Mouse (Mus musculus) left cerebral cortex, adult 2 months (tissue): ENCODE measurements around the gene 1700037C18Rik. TPM values are rescaled to one million over a fixed set of nuclear protein-coding genes. Genes with fewer than 3 reads are reported as not detected.
A peak's percentile ranks its signal among the peaks of the same experiment; 100 is the strongest.
"Not testable (repeated sequence)": the region's sequence is repeated elsewhere in the genome, so short reads cannot be mapped to it uniquely, and the experiment has no call there.

Experiments
- DNase-seq, 2 experiments: peaks; one replicate each; pipeline ENCODE4 v3.0.0; 2021 to 2022; ENCODE audit warnings: low spot score in 2 of 2, mixed read lengths in 1 of 2; ENCODE audit errors: extremely low spot score in 1 of 2
- H3K27ac ChIP-seq: fragments of 200-600 bp; 2 replicates; pipeline ENCODE4 v1.8.1; 2022
- H3K4me3 ChIP-seq: fragments of 200-600 bp; 2 replicates; pipeline ENCODE4 v1.8.1; 2022
- CTCF ChIP-seq: fragments of 200-600 bp; IDR thresholded peaks from 2 replicates; pipeline ENCODE4 v1.8.1; 2022; ENCODE audit warnings: antibody characterized with exemption, mild to moderate bottlenecking, moderate library complexity
- intact Hi-C: fragments of 180-260 bp; cut with DNase I; formaldehyde crosslinking; loops from one replicate; pipeline ENCODE4 v1.15.1; 2025
- microRNA-seq, 2 experiments: library from miRNA; unstranded; fragments of <30 nt; microRNA quantifications; one replicate each; pipeline ENCODE4 v1.2.0; 2021
- total RNA-seq, 2 experiments: library from RNA; stranded (reverse); gene quantifications; 2 replicates each; pipeline ENCODE4 v1.2.3; 2021

Gene 1700037C18Rik
- total RNA-seq, 2 experiments from 2014 or later = 5.4 to 8.2 TPM

DNA sequence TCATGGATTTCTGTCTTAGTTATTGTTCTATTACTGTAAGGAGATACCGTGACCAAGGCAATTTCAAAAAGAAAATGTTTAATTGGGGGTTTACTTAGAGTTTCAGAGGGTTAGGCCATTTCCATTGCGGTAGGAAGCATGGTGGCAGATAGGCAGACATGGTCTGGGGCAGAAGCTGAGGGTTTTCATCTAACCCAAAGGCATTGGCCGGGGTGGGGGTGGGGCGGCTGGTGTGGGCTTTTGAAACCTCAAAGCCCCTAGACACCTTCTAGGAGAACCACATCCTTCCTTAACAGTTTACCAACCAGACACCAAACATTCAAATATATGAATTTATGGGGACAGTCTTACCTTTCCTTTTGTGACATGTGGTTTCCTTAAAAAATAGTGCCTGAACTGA, 49.2 kb downstream of the 1700037C18Rik start:
- Histone ChIP-seq H3K27ac (no peak overlapping the region), H3K4me3 (no peak overlapping the region)
- no peak for DNase-seq
- intact Hi-C loops = no loop called here
- TF ChIP-seq CTCF = no peak

DNA sequence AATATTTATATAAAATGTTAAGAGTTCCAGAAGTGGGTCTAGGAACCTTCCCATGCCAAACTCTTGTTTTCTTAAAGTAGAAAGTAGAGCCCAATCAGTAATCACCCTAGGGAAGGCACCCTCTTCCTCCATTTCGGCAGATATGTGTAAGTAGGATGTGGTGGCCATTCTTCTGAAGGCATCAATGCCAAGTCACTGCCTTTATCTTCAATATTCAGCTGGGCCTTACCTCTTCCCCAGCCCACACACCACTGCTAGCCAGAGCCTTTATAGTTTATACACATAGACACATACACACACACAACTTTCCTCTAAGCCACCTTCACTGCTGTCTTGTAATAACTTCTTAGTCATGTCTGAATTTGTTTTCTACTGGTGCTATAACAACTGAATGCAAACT, 52.7 kb downstream of the 1700037C18Rik start:
- no peak for TF ChIP-seq CTCF
- Histone ChIP-seq H3K27ac (no peak overlapping the region), H3K4me3 (no peak overlapping the region)
- DNase-seq = no peak
- intact Hi-C loops = no loop called here

GRCm38 (mm10) chr16:3854437-3855182, 53.9 kb downstream of the 1700037C18Rik start:
- TF ChIP-seq CTCF = no peak
- Histone ChIP-seq H3K27ac (no peak overlapping the region), H3K4me3 (no peak overlapping the region)
- DNase-seq = no peak
- intact Hi-C loops = no loop called here

DNA sequence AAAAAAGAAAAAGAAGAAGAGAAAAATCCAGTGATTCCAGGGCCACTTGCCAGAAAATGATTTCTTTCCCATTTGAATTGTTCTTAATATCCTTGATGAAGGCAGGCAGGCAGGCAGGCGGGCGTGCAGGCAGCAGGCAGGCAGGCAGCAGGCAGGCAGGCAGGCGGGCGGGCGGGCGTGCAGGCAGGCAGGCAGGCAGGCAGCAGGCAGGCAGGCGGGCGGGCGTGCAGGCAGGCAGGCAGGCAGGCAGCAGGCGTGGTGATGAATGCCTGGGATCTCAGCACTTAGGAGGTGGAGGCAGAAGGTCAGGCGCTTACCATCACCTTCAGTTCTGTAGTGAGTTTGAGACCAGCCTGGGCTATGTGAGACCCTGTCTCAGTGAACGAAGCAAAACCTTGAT, 55.9 kb downstream of the 1700037C18Rik start:
- intact Hi-C loops = no loop called here
- DNase-seq = no peak
- Histone ChIP-seq H3K27ac (no peak overlapping the region), H3K4me3 (no peak overlapping the region)
- TF ChIP-seq CTCF = no peak

DNA sequence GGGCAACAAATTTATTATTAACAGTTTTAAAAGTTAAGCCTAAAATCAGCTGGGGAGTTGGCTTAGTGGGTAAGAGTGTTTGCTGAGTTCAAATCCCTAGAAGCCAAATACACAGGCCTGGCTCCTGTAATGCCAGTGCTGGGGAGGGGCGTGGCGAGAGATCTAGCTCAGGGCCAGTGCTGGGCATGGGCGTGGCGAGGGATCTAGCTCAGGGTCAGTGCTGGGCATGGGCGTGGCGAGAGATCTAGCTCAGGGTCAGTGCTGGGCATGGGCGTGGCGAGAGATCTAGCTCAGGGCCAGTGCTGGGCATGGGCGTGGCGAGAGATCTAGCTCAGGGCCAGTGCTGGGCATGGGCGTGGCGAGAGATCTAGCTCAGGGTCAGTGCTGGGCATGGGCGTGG, 57.2 kb downstream of the 1700037C18Rik start:
- H3K4me3 ChIP-seq, intact Hi-C loops, DNase-seq, H3K27ac ChIP-seq: not testable (repeated sequence)

DNA sequence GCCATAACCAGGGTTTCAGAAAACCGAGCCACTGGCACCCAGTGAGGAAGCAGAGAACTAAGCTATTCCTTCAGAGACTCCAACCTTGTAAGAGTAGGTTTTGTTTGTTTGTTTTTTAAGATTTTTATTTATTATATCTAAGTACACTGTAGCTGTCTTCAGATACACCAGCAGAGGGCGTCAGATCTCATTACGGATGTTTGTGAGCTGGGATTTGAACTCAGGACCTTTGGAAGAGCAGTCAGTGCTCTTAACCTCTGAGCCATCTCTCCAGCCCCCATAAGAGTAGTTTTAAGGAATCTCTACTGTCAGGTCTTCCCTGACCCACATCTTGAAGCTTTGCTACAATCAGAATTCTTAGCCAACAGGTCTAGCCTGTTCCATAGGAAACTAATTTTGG, 60.1 kb downstream of the 1700037C18Rik start:
- peak; percentile 28 for TF ChIP-seq CTCF

GRCm38 (mm10) chr16:3847871-3848270, 60.6 kb downstream of the 1700037C18Rik start:
- no peak for TF ChIP-seq CTCF
- no peak for DNase-seq
- peak overlapping the region; percentile 73 for H3K4me3 ChIP-seq
- intact Hi-C loops = loop anchor here (1.0 to 10.0 kb wide), 3 partner anchors 24 to 103 kb away; partner anchors contain the start of genes 1700037C18Rik, Cluap1, Naa60 and Zfp263
- no peak overlapping the region for H3K27ac ChIP-seq

More for the DNA sequence above, 60.1 kb downstream of the 1700037C18Rik start:
- no peak overlapping the region for H3K4me3 ChIP-seq
- no peak for DNase-seq
- H3K27ac ChIP-seq = no peak overlapping the region
- intact Hi-C loops = loop anchor here (10.0 kb wide), 1 partner anchor 104 kb away; the partner anchor contains the start of gene Zfp263

DNA sequence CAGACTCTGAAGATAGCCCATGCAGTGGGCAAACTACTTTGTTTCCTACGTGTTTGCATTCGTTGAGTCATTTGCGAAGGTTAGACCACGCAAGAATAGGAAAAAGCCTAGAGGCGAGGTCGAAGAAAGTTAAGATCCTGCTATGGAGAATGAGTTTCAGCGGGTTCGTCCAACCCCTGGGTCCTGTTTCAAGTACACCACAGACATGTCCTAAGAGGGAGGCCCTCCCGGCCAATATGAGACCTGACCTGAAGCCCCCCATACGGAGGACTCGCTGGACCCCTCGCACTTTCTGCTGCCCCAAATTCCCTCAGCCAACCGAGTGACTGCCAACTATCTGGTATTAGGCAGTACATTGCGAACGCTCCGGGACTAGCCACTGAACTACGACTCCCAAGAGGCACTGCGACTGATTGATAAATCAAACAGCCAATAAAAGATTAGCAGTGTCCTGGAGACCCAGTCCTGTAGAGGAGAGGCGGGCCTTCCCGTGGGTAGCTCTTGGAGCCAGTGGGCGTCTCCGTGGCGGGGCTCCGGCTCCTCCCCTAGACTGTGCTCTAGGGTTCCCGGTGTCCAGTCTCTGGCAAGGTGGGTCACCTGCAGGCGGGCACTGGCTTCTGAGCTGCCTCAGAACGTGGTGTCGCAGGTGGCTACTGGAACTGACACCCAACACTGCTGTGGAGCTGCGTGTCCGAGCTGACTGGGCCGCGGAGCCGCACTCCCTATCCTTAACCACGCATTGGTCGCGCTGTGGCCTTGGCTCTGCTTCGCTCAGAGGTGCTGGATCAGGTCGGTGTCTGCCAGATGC, 61.6 kb downstream of the 1700037C18Rik start, which contains the start of gene Zfp174:
Gene Zfp174 (plus strand): TSS at position 558 of the 808 bp plus-strand sequence.
- DNase-seq = peak; percentile 90 to 93
- H3K27ac ChIP-seq = peak within 1 kb of the TSS; percentile 85
- intact Hi-C loops = loop anchor here (1.0 to 10.0 kb wide), 3 partner anchors 25 to 102 kb away; partner anchors contain the start of genes 1700037C18Rik, Cluap1, Naa60 and Zfp263
- TF ChIP-seq CTCF = no peak
- peak within 1 kb of the TSS; percentile 73 for H3K4me3 ChIP-seq

Small RNA genes lying within 50 kb of the gene (microRNA-seq; reads per million reads assigned to microRNA genes)
- gene Gm23493 = 0 reads per million in 2 experiments

Other genes with a start within 250 kb of the 1700037C18Rik start
- gene Mefv, start 190.6 kb downstream of the 1700037C18Rik start, total RNA-seq = not detected
- 10 to 100 TPM; 18.5 to 18.7 TPM for gene Zfp263, start 164.6 kb downstream of the 1700037C18Rik start, total RNA-seq
- gene Olfr15, start 77.8 kb downstream of the 1700037C18Rik start, total RNA-seq = not detected
- 1 to 10 TPM; 4.0 to 5.0 TPM for gene Zfp174, start 61.4 kb downstream of the 1700037C18Rik start, total RNA-seq
- gene Naa60, start 36.3 kb downstream of the 1700037C18Rik start, total RNA-seq = 100 to 1,000 TPM; 107 to 119 TPM
- gene Zfp597, start 24.1 kb downstream of the 1700037C18Rik start, total RNA-seq = 10 to 100 TPM; 26.4 to 28.9 TPM
- 1 to 10 TPM in 1 of 2 experiments, not detected in 1; 1.2 TPM for gene Gm20695, start 24.0 kb downstream of the 1700037C18Rik start, total RNA-seq
- 10 to 100 TPM; 28.1 to 31.6 TPM for gene Cluap1, start 112 bp upstream of the 1700037C18Rik start, total RNA-seq
- 1 to 10 TPM; 2.5 to 2.8 TPM for gene Nlrc3, start 67.9 kb upstream of the 1700037C18Rik start, total RNA-seq
- 10 to 100 TPM; 50.4 to 54.7 TPM for gene Slx4, start 95.1 kb upstream of the 1700037C18Rik start, total RNA-seq
- gene Dnase1, start 128.3 kb upstream of the 1700037C18Rik start, total RNA-seq = not detected
- 10 to 100 TPM; 70.7 to 74.7 TPM for gene Trap1, start 169.1 kb upstream of the 1700037C18Rik start, total RNA-seq